Mouse (Mus musculus) stomach, embryonic 14.5 days (tissue): ENCODE measurements around the gene Klhl8. TPM values are rescaled to one million over a fixed set of nuclear protein-coding genes. Genes with fewer than 3 reads are reported as not detected.
A peak's percentile ranks its signal among the peaks of the same experiment; 100 is the strongest.

Experiments used
- ATAC-seq: fragments of 200-750 bp; cut with Nextera tagmentation; 2 replicates; pipeline ENCODE4 v1.8.0; 2017; ENCODE audit warnings: low read depth, moderate TSS enrichment; ENCODE audit not compliant: insufficient number of reproducible peaks, insufficient read depth, low FRiP score
- H3K27ac ChIP-seq: fragments of 300-500 bp; sonication (generic); 2 replicates; pipeline ENCODE4 v1.5.1; 2014; ENCODE audit warnings: mild to moderate bottlenecking, low read length, moderate library complexity, mixed read lengths
- H3K27me3 ChIP-seq: fragments of 300-500 bp; sonication (generic); 2 replicates; pipeline ENCODE4 v1.6.1; 2014; ENCODE audit warnings: low read length, control low read depth, mixed read lengths; ENCODE audit not compliant: control insufficient read depth, insufficient read depth
- H3K36me3 ChIP-seq: fragments of 300-500 bp; sonication (generic); 2 replicates; pipeline ENCODE4 v1.6.1; 2014; ENCODE audit warnings: mild to moderate bottlenecking, control low read depth, low read length, moderate library complexity, mixed read lengths; ENCODE audit not compliant: control insufficient read depth, insufficient read depth
- H3K4me1 ChIP-seq: fragments of 300-500 bp; sonication (generic); 2 replicates; pipeline ENCODE4 v1.6.1; 2014; ENCODE audit warnings: low read length, control low read depth, mixed read lengths; ENCODE audit not compliant: control insufficient read depth, insufficient read depth
- H3K4me2 ChIP-seq: fragments of 300-500 bp; sonication (generic); replicated peaks from 2 replicates; pipeline ENCODE4 v1.6.1; 2014; ENCODE audit warnings: low read depth, low read length, control low read depth
- H3K4me3 ChIP-seq: fragments of 300-500 bp; sonication (generic); 2 replicates; pipeline ENCODE4 v1.5.1; 2014; ENCODE audit warnings: low read depth, low read length, control low read depth
- H3K9ac ChIP-seq: fragments of 300-500 bp; sonication (generic); replicated peaks from 2 replicates; pipeline ENCODE4 v1.6.1; 2014; ENCODE audit warnings: low read depth, mild to moderate bottlenecking, control low read depth, low read length, moderate library complexity, mixed read lengths
- H3K9me3 ChIP-seq: fragments of 300-500 bp; sonication (generic); 2 replicates; pipeline ENCODE4 v1.6.1; 2016; ENCODE audit warnings: low read depth, low read length, control low read depth; ENCODE audit not compliant: control insufficient read depth
- WGBS: fragments of 180-500 bp; shearing (Covaris S2); extraction: QIAGEN DNeasy Blood & Tissue Kit; methylation state at CpG from one replicate; pipeline ENCODE4 v1.1.7; 2014; 5-methylcytosine and 5-hydroxymethylcytosine counted together
- polyA plus RNA-seq: library from polyadenylated mRNA; unstranded; fragments of >200 nt; fragmentation: Nextera tagmentation; extraction: Ambion mirVana; gene quantifications from 2 replicates; pipeline ENCODE4 v1.2.1, GENCODE M21; 2014

Klhl8 gene
- polyA plus RNA-seq, 1 experiment from 2014 or later, result 15.0 TPM

- no peak for ATAC-seq
- H3K9me3 ChIP-seq, result no peaks in the 10 kb centered on the region
- H3K36me3 ChIP-seq, result no peaks in the 10 kb centered on the region
- H3K4me3 ChIP-seq, result peak overlapping the region; percentile 89
- peaks cover 7% of the 10 kb centered on the region; the same call in 1 of the 2 replicates for H3K4me1 ChIP-seq
- H3K9ac ChIP-seq, result no peak overlapping the region
- no peaks in the 10 kb centered on the region for H3K27me3 ChIP-seq
- 17% methylated on average over 8 of the region's 9 CpGs for WGBS
- H3K4me2 ChIP-seq, result peak overlapping the region; percentile 77
- H3K27ac ChIP-seq, result no peak overlapping the region
Observed at GRCm38 (mm10) chr5:103910156-103910555, 903 bp downstream of the Klhl8 start.

GRCm38 (mm10) chr5:103909466-103909865, 1.6 kb downstream of the Klhl8 start:
- Histone ChIP-seq H3K27ac (no peak overlapping the region), H3K9ac (no peak overlapping the region), H3K4me1 (peaks cover 7% of the 10 kb centered on the region; the same call in 1 of the 2 replicates), H3K4me3 (no peak overlapping the region), H3K27me3 (no peaks in the 10 kb centered on the region), H3K4me2 (no peak overlapping the region), H3K9me3 (no peaks in the 10 kb centered on the region), H3K36me3 (no peaks in the 10 kb centered on the region)
- no peak for ATAC-seq
- WGBS, result 51% methylated on average over 3 of the region's 3 CpGs

- no peak overlapping the region for H3K27ac ChIP-seq
- no peak overlapping the region for H3K4me3 ChIP-seq
- peaks cover 7% of the 10 kb centered on the region; the same call in 1 of the 2 replicates for H3K4me1 ChIP-seq
- no peaks in the 10 kb centered on the region for H3K27me3 ChIP-seq
- H3K36me3 ChIP-seq, result no peaks in the 10 kb centered on the region
- no peaks in the 10 kb centered on the region for H3K9me3 ChIP-seq
- ATAC-seq, result no peak
- WGBS, result 61% methylated on average over 7 of the region's 7 CpGs
- no peak overlapping the region for H3K4me2 ChIP-seq
- no peak overlapping the region for H3K9ac ChIP-seq
Observed at GRCm38 (mm10) chr5:103908851-103909250, 2.2 kb downstream of the Klhl8 start.

GRCm38 (mm10) chr5:103907844-103908243, 3.2 kb downstream of the Klhl8 start:
- WGBS, result 77% methylated on average over 4 of the region's 4 CpGs
- no peak overlapping the region for H3K27ac ChIP-seq
- H3K4me2 ChIP-seq, result no peak overlapping the region

GRCm38 (mm10) chr5:103906173-103906572, 4.9 kb downstream of the Klhl8 start:
- Histone ChIP-seq H3K9me3 (no peaks in the 10 kb centered on the region), H3K4me2 (no peak overlapping the region), H3K4me1 (peaks cover 7% of the 10 kb centered on the region; the same call in 1 of the 2 replicates), H3K27me3 (no peaks in the 10 kb centered on the region), H3K4me3 (no peak overlapping the region), H3K36me3 (no peaks in the 10 kb centered on the region), H3K27ac (no peak overlapping the region), H3K9ac (no peak overlapping the region)
- 82% methylated on average over 6 of the region's 6 CpGs for WGBS
- ATAC-seq, result no peak

More at GRCm38 (mm10) chr5:103907844-103908243, 3.2 kb downstream of the Klhl8 start:
- Histone ChIP-seq H3K4me1 (peaks cover 7% of the 10 kb centered on the region; the same call in 1 of the 2 replicates), H3K9me3 (no peaks in the 10 kb centered on the region), H3K4me3 (no peak overlapping the region), H3K9ac (no peak overlapping the region), H3K27me3 (no peaks in the 10 kb centered on the region), H3K36me3 (no peaks in the 10 kb centered on the region)
- no peak for ATAC-seq

- no peak overlapping the region for H3K27ac ChIP-seq
- H3K4me2 ChIP-seq, result no peak overlapping the region
- H3K9ac ChIP-seq, result no peak overlapping the region
- ATAC-seq, result no peak
- 17% methylated on average over 1 of the region's 1 CpGs for WGBS
- H3K9me3 ChIP-seq, result no peaks in the 10 kb centered on the region
- H3K4me3 ChIP-seq, result no peak overlapping the region
- H3K36me3 ChIP-seq, result no peaks in the 10 kb centered on the region
- no peaks in the 10 kb centered on the region for H3K27me3 ChIP-seq
- no peaks in the 10 kb centered on the region for H3K4me1 ChIP-seq
Observed at GRCm38 (mm10) chr5:103898310-103898709, 12.7 kb downstream of the Klhl8 start.

GRCm38 (mm10) chr5:103889766-103890165, 21.3 kb downstream of the Klhl8 start:
- Histone ChIP-seq H3K9ac (no peak overlapping the region), H3K9me3 (no peaks in the 10 kb centered on the region), H3K36me3 (no peaks in the 10 kb centered on the region), H3K27me3 (no peaks in the 10 kb centered on the region), H3K4me2 (no peak overlapping the region), H3K4me3 (no peak overlapping the region), H3K27ac (no peak overlapping the region), H3K4me1 (peaks cover 7% of the 10 kb centered on the region; the same call in 1 of the 2 replicates)
- ATAC-seq, result no peak
- WGBS, result 38% methylated on average over 15 of the region's 15 CpGs

- Histone ChIP-seq H3K4me1 (no peaks in the 10 kb centered on the region), H3K9ac (no peak overlapping the region), H3K27me3 (no peaks in the 10 kb centered on the region), H3K27ac (no peak overlapping the region), H3K4me3 (no peak overlapping the region), H3K9me3 (no peaks in the 10 kb centered on the region), H3K4me2 (no peak overlapping the region), H3K36me3 (no peaks in the 10 kb centered on the region; the same call in 1 of the 2 replicates)
- no peak for ATAC-seq
- whole genome bisulfite sequencing, result 81% methylated on average over 4 of the region's 4 CpGs
Observed at GRCm38 (mm10) chr5:103863759-103864158, 47.3 kb downstream of the Klhl8 start.

- Histone ChIP-seq H3K27ac (no peak overlapping the region), H3K9ac (no peak overlapping the region), H3K4me2 (no peak overlapping the region), H3K27me3 (no peaks in the 10 kb centered on the region), H3K4me3 (no peak overlapping the region), H3K36me3 (no peaks in the 10 kb centered on the region; the same call in 1 of the 2 replicates), H3K4me1 (no peaks in the 10 kb centered on the region), H3K9me3 (no peaks in the 10 kb centered on the region)
- 93% methylated on average over 11 of the region's 11 CpGs for WGBS
- no peak for ATAC-seq
Observed at GRCm38 (mm10) chr5:103860622-103861021, 50.4 kb downstream of the Klhl8 start.
